Mouse (Mus musculus): ENCODE data around the gene Gemin6. TPM values are rescaled to one million over a fixed set of nuclear protein-coding genes. Genes with fewer than 3 reads are reported as not detected.
A peak's percentile ranks its signal among the peaks of the same experiment; 100 is the strongest.
"Not testable (repeated sequence)": the region's sequence is repeated elsewhere in the genome, so short reads cannot be mapped to it uniquely, and the experiment has no call there.

Gemin6 gene
- polyA plus RNA-seq, 1 experiment from 2014 or later = 42.2 TPM

DNA sequence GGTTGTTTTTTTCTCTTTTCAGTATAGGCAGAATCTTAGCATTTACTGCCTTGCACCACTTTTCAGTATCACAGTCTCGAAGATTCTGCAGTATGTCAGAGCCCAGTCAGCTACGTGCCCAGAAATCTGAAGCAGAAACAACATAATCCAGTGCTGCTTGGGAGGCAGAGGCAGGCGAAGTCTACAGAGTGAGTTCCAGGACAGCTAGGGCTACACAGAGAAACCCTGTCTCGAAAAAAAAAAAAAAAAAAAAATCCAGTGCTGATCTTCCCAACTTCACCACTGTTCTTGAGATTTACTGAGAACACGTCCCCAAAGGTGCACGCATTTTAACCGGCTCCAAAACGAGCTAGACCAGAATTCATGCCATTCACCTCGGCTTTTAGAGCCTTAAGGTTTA lies 412 bp upstream of the Gemin6 start:
- peak overlapping the region; percentile 48 for H3K4me3 ChIP-seq (ENCODE audit: low read depth, low read length)
- H3K4me2 ChIP-seq = peak overlapping the region; percentile 70
- H3K9me3 ChIP-seq (ENCODE audit: control insufficient read depth, low read length) = no peaks in the 10 kb centered on the region
- H3K27ac ChIP-seq (ENCODE audit: low read depth, low read length) = no peak overlapping the region
- H3K4me1 ChIP-seq (ENCODE audit: control insufficient read depth, insufficient read depth, low read length) = peaks cover 4% of the 10 kb centered on the region
- peak; percentile 56 for ATAC-seq (ENCODE audit: low FRiP score)
- no peaks in the 10 kb centered on the region for H3K36me3 ChIP-seq (ENCODE audit: control insufficient read depth, insufficient read depth, low read length)
- 13% methylated on average over 9 of the region's 9 CpGs for WGBS
- no peak for DNase-seq (ENCODE audit: low spot score, missing footprints)
- H3K9ac ChIP-seq (ENCODE audit: low read length) = peak overlapping the region; percentile 63
- H3K27me3 ChIP-seq (ENCODE audit: control insufficient read depth, insufficient read depth, low read length) = no peaks in the 10 kb centered on the region

DNA sequence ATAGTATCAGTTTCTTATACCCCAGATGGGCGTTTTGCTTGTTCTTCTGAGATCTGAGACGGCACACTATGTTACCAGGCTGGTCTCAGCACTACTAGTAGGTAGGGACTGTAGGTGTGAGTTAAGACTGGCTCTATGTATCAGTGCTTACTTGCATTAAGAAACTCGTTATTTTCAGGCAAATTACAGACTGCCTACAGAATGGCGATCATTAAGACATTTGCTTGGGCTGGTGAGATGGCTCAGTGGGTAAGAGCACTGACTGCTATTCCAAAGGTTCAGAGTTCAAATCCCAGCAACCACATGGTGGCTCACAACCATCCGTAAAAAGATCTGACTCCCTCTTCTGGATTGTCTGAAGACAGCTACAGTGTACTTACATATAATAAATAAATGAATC lies 901 bp downstream of the Gemin6 start:
- 57% methylated on average over 4 of the region's 5 CpGs for WGBS
- H3K27ac ChIP-seq (ENCODE audit: low read depth, low read length) = not testable (repeated sequence)
- ATAC-seq (ENCODE audit: low FRiP score) = peak; percentile 1; the same call in 1 of the 2 replicates

DNA sequence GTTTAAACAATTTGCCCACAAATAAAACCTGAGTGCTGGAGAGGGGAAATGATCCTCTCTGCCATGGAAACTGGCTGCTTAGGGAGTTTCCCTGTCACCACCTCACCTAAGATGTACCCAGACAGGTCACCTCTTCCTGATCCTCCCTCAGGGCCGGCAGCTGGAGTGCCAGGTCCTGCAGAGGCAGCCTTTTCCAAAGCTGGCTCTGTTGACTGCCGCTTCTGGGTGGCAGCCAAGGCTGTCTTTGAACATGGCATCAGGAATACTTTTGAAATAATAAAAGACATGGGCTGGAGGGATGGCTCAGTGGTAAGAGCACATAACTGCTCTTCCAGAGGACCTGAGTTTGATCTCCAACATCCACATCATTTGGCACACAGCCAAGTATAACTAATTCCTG lies 5.2 kb downstream of the Gemin6 start:
- Histone ChIP-seq H3K36me3 (ENCODE audit: control insufficient read depth, insufficient read depth, low read length) (no peaks in the 10 kb centered on the region), H3K9ac (ENCODE audit: low read length) (no peak overlapping the region), H3K4me3 (ENCODE audit: low read depth, low read length) (no peak overlapping the region), H3K27me3 (ENCODE audit: control insufficient read depth, insufficient read depth, low read length) (no peaks in the 10 kb centered on the region), H3K27ac (ENCODE audit: low read depth, low read length) (no peak overlapping the region), H3K4me2 (no peak overlapping the region), H3K4me1 (ENCODE audit: control insufficient read depth, insufficient read depth, low read length) (peaks cover 4% of the 10 kb centered on the region), H3K9me3 (ENCODE audit: control insufficient read depth, low read length) (no peaks in the 10 kb centered on the region)
- DNase-seq (ENCODE audit: low spot score, missing footprints) (no peak), ATAC-seq (ENCODE audit: low FRiP score) (no peak)
- 96% methylated on average over 2 of the region's 2 CpGs for WGBS

More for the DNA sequence above, 901 bp downstream of the Gemin6 start:
- DNase-seq (ENCODE audit: low spot score, missing footprints); H3K4me1 ChIP-seq (ENCODE audit: control insufficient read depth, insufficient read depth, low read length); H3K27me3 ChIP-seq (ENCODE audit: control insufficient read depth, insufficient read depth, low read length); H3K9me3 ChIP-seq (ENCODE audit: control insufficient read depth, low read length); H3K36me3 ChIP-seq (ENCODE audit: control insufficient read depth, insufficient read depth, low read length): not testable (repeated sequence)
- peak overlapping the region; percentile 48 for H3K4me3 ChIP-seq (ENCODE audit: low read depth, low read length)
- H3K4me2 ChIP-seq = peak overlapping the region; percentile 70
- H3K9ac ChIP-seq (ENCODE audit: low read length) = peak overlapping the region; percentile 63

DNA sequence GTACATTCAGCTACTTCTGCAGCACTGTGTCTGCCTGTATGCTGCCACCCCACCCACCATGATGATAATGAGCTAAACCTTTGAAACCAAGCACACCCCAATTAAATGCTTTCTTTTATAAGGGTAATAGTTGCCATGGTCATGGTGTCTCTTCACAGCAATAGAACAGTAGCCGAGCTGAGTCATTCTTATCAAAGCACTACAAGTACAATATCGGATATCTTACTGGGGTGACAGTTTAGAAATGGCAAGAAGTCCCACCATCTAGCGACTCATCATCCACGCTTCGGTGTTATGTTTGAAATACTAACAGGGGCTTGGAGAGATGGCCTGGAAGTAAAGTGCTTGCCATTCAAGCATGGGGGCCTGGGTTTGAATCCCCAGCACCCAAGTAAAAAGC lies 9.6 kb downstream of the Gemin6 start:
- no peak overlapping the region for H3K4me2 ChIP-seq
- ATAC-seq (ENCODE audit: low FRiP score) = no peak
- WGBS = 96% methylated on average over 5 of the region's 5 CpGs

DNA sequence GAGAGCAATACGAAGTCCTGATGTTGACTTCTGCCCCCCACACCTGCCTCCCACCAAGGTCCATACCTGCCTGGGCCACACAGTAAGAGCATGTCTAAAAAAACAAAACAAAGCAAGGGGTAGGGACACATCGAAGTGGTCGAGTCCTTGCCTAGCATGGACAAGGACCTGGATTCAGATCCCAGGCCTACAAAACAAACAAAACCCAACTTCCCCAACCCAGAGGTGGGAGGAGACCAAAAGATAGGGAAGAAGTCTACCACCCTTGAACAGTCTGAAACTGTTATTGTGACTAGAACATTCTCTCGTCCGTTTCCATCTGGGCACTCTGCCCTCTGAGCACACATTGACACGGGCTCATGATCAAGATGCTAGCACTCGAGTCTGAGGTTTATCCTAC lies 10.1 kb downstream of the Gemin6 start:
- H3K4me2 ChIP-seq = no peak overlapping the region
- DNase-seq (ENCODE audit: low spot score, missing footprints) (no peak), ATAC-seq (ENCODE audit: low FRiP score) (no peak)
- H3K9ac ChIP-seq (ENCODE audit: low read length) = no peak overlapping the region
- H3K4me3 ChIP-seq (ENCODE audit: low read depth, low read length) = no peak overlapping the region
- H3K9me3 ChIP-seq (ENCODE audit: control insufficient read depth, low read length) = no peaks in the 10 kb centered on the region
- no peak overlapping the region for H3K27ac ChIP-seq (ENCODE audit: low read depth, low read length)
- H3K4me1 ChIP-seq (ENCODE audit: control insufficient read depth, insufficient read depth, low read length) = no peaks in the 10 kb centered on the region
- WGBS = 87% methylated on average over 7 of the region's 7 CpGs
- H3K27me3 ChIP-seq (ENCODE audit: control insufficient read depth, insufficient read depth, low read length) = no peaks in the 10 kb centered on the region
- H3K36me3 ChIP-seq (ENCODE audit: control insufficient read depth, insufficient read depth, low read length) = peaks cover 4% of the 10 kb centered on the region; the same call in 1 of the 2 replicates

More for the DNA sequence above, 9.6 kb downstream of the Gemin6 start:
- Histone ChIP-seq H3K4me3 (ENCODE audit: low read depth, low read length) (no peak overlapping the region), H3K9ac (ENCODE audit: low read length) (no peak overlapping the region), H3K4me1 (ENCODE audit: control insufficient read depth, insufficient read depth, low read length) (no peaks in the 10 kb centered on the region), H3K27ac (ENCODE audit: low read depth, low read length) (no peak overlapping the region), H3K36me3 (ENCODE audit: control insufficient read depth, insufficient read depth, low read length) (0 out of 2 replicates have a peak, but pooled peaks cover 2% of the 10 kb centered on the region), H3K27me3 (ENCODE audit: control insufficient read depth, insufficient read depth, low read length) (no peaks in the 10 kb centered on the region), H3K9me3 (ENCODE audit: control insufficient read depth, low read length) (no peaks in the 10 kb centered on the region)
- no peak for DNase-seq (ENCODE audit: low spot score, missing footprints)

DNA sequence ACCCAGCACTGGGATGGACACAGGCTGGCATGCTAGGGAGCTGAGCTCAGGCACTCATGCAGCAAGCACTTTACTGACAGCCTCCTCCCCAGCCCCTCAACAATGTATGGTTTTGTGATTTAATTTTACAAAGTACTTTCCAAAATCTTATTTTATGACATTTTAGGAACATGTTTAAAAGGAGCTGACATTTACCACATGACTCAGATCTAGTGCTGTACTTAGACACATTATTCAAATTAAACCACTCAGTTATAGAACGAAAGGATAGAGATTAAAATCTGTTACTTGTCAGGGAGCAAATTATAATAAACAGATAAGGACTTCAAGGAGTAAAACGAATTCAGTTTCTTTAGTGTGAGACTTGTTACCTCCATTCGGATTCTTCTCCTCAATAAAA lies 11.2 kb downstream of the Gemin6 start:
- no peak overlapping the region for H3K4me3 ChIP-seq (ENCODE audit: low read depth, low read length)
- H3K4me1 ChIP-seq (ENCODE audit: control insufficient read depth, insufficient read depth, low read length) = no peaks in the 10 kb centered on the region
- H3K9me3 ChIP-seq (ENCODE audit: control insufficient read depth, low read length) = no peaks in the 10 kb centered on the region
- 92% methylated on average over 3 of the region's 3 CpGs for WGBS
- no peak overlapping the region for H3K4me2 ChIP-seq
- H3K36me3 ChIP-seq (ENCODE audit: control insufficient read depth, insufficient read depth, low read length) = peaks cover 7% of the 10 kb centered on the region; the same call in 1 of the 2 replicates
- H3K27me3 ChIP-seq (ENCODE audit: control insufficient read depth, insufficient read depth, low read length) = no peaks in the 10 kb centered on the region
- DNase-seq (ENCODE audit: low spot score, missing footprints) (no peak), ATAC-seq (ENCODE audit: low FRiP score) (no peak)
- no peak overlapping the region for H3K9ac ChIP-seq (ENCODE audit: low read length)
- H3K27ac ChIP-seq (ENCODE audit: low read depth, low read length) = no peak overlapping the region

DNA sequence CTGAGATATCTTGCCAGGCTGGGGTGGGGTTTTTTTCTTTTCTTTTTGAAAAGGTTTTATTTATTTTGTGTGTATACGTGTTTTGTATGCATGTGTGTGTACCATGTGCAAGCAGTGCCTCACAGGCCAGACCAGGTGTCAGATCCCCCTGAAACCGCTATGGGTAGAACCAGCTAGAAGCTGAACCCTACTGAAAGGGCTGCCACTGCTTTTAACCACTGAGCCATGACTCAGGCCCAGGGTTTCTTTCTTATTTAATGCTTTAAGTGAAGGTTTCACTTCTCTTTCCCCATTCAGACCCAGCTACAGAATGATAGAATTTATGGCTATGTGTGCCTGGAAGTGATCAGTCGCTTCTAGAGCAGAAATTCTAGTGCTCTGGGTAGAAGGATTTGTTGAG lies 12.6 kb downstream of the Gemin6 start:
- no peaks in the 10 kb centered on the region for H3K4me1 ChIP-seq (ENCODE audit: control insufficient read depth, insufficient read depth, low read length)
- ATAC-seq (ENCODE audit: low FRiP score) (no peak), DNase-seq (ENCODE audit: low spot score, missing footprints) (no peak)
- H3K9ac ChIP-seq (ENCODE audit: low read length) = no peak overlapping the region
- no peak overlapping the region for H3K4me3 ChIP-seq (ENCODE audit: low read depth, low read length)
- H3K27me3 ChIP-seq (ENCODE audit: control insufficient read depth, insufficient read depth, low read length) = no peaks in the 10 kb centered on the region
- H3K27ac ChIP-seq (ENCODE audit: low read depth, low read length) = no peak overlapping the region
- no peaks in the 10 kb centered on the region for H3K9me3 ChIP-seq (ENCODE audit: control insufficient read depth, low read length)
- WGBS = 93% methylated on average over 3 of the region's 3 CpGs
- no peak overlapping the region for H3K4me2 ChIP-seq
- H3K36me3 ChIP-seq (ENCODE audit: control insufficient read depth, insufficient read depth, low read length) = peaks cover 15% of the 10 kb centered on the region

DNA sequence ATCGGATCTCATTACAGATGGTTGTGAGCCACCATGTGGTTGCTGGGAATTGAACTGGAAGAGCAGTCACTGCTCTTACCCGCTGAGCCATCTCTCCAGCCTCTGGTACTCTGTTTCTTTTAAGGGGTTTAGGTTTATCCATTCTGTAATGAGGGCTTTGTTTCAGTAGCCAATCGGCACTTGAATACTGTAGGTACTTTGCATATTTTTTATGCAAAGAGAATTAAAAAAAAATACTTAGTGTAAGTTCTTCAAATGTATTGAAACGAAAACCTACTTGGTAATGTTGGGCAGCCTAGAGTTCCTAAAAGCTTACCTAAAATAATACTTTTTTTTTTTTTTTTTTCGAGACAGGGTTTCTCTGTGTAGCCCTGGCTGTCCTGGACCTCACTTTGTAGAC lies 13.2 kb downstream of the Gemin6 start:
- DNase-seq (ENCODE audit: low spot score, missing footprints) = no peak
- no peaks in the 10 kb centered on the region for H3K27me3 ChIP-seq (ENCODE audit: control insufficient read depth, insufficient read depth, low read length)
- H3K36me3 ChIP-seq (ENCODE audit: control insufficient read depth, insufficient read depth, low read length) = peaks cover 18% of the 10 kb centered on the region
- 92% methylated on average over 5 of the region's 5 CpGs for WGBS
- H3K9me3 ChIP-seq (ENCODE audit: control insufficient read depth, low read length) = no peaks in the 10 kb centered on the region
- H3K9ac ChIP-seq (ENCODE audit: low read length) = no peak overlapping the region
- no peak for ATAC-seq (ENCODE audit: low FRiP score)
- no peak overlapping the region for H3K27ac ChIP-seq (ENCODE audit: low read depth, low read length)
- no peaks in the 10 kb centered on the region for H3K4me1 ChIP-seq (ENCODE audit: control insufficient read depth, insufficient read depth, low read length)
- H3K4me2 ChIP-seq = no peak overlapping the region
- H3K4me3 ChIP-seq (ENCODE audit: low read depth, low read length) = no peak overlapping the region

DNA sequence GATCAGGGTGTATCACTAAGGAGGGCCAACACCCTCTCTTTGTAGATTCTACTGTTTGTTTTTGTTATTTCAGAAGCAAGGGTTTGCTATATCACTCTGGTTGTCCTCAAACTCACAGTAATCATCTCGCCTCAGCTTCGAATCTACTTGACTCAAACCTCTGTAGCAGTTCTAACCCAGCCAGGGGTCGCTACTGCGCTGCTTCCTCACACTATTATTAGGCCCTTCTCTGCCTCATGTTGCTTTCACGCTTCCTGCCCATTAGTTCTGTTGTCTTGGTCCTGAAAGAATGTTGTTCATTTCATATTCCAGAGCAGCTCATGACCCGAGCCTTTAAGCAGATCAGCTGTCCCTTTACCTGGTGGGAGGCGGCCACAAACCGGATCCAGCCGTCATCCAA lies 17.4 kb downstream of the Gemin6 start:
- H3K4me2 ChIP-seq = no peak overlapping the region
- H3K27me3 ChIP-seq (ENCODE audit: control insufficient read depth, insufficient read depth, low read length) = no peaks in the 10 kb centered on the region
- WGBS = 91% methylated on average over 9 of the region's 9 CpGs
- no peaks in the 10 kb centered on the region for H3K9me3 ChIP-seq (ENCODE audit: control insufficient read depth, low read length)
- ATAC-seq (ENCODE audit: low FRiP score) = no peak
- no peaks in the 10 kb centered on the region for H3K4me1 ChIP-seq (ENCODE audit: control insufficient read depth, insufficient read depth, low read length)
- H3K9ac ChIP-seq (ENCODE audit: low read length) = no peak overlapping the region
- no peak overlapping the region for H3K4me3 ChIP-seq (ENCODE audit: low read depth, low read length)
- no peak for DNase-seq (ENCODE audit: low spot score, missing footprints)
- H3K27ac ChIP-seq (ENCODE audit: low read depth, low read length) = no peak overlapping the region
- peaks cover 31% of the 10 kb centered on the region for H3K36me3 ChIP-seq (ENCODE audit: control insufficient read depth, insufficient read depth, low read length)

DNA sequence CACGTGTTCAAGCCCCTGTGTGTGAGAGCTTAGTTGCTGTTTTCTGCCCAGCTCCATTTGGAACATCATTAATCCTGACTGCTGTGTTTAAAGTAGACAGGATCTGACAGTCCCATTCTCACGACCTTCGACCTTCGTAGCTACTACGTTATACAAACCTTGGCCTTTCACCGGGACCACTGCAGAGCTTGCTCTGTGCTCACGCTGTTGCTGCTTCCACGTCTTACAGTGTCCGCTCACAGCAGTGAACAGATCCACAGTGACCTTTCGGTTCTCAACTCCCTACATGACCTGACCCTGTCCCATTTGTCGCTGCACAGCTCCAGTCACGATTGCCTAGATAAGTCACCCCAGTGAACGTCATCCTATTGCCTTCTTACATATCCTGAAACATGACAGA lies 18.9 kb downstream of the Gemin6 start:
- WGBS = 80% methylated on average over 13 of the region's 13 CpGs
- Histone ChIP-seq H3K4me1 (ENCODE audit: control insufficient read depth, insufficient read depth, low read length) (no peaks in the 10 kb centered on the region), H3K4me3 (ENCODE audit: low read depth, low read length) (no peak overlapping the region), H3K27ac (ENCODE audit: low read depth, low read length) (no peak overlapping the region), H3K4me2 (no peak overlapping the region), H3K36me3 (ENCODE audit: control insufficient read depth, insufficient read depth, low read length) (peaks cover 31% of the 10 kb centered on the region), H3K27me3 (ENCODE audit: control insufficient read depth, insufficient read depth, low read length) (no peaks in the 10 kb centered on the region), H3K9ac (ENCODE audit: low read length) (no peak overlapping the region), H3K9me3 (ENCODE audit: control insufficient read depth, low read length) (no peaks in the 10 kb centered on the region)
- DNase-seq (ENCODE audit: low spot score, missing footprints) (peak; percentile 67), ATAC-seq (ENCODE audit: low FRiP score) (no peak)
